Mouse (Mus musculus): ENCODE results near the gene Nol12. TPM values are rescaled to one million over a fixed set of nuclear protein-coding genes. Genes with fewer than 3 reads are reported as not detected.

Nol12 gene
- polyA plus RNA-seq, 1 experiment from 2014 or later = 64.2 TPM

- Histone ChIP-seq H3K4me2 (ENCODE audit: low read length) (peak overlapping the region; percentile 75), H3K4me3 (replicated peaks; ENCODE audit: low read length) (peak overlapping the region; percentile 52), H3K9ac (replicated peaks; ENCODE audit: low read depth, low read length) (peak overlapping the region; percentile 61), H3K4me1 (replicated peaks; ENCODE audit: control insufficient read depth, insufficient read depth, low read length) (peaks cover 23% of the 10 kb centered on the region), H3K9me3 (ENCODE audit: control insufficient read depth, low read length) (no peaks in the 10 kb centered on the region), H3K36me3 (ENCODE audit: control insufficient read depth, insufficient read depth) (no peaks in the 10 kb centered on the region), H3K27me3 (replicated peaks; ENCODE audit: control insufficient read depth, insufficient read depth, low read length) (no peaks in the 10 kb centered on the region), H3K27ac (ENCODE audit: low read length) (peak overlapping the region; percentile 56)
- peak; percentile 75 for ATAC-seq
- under 1% methylated on average over 56 of the region's 67 CpGs for WGBS
Observed at GRCm38 (mm10) chr15:78982658-78983435, 48.1 kb downstream of the Nol12 start.

- Histone ChIP-seq H3K4me3 (replicated peaks; ENCODE audit: low read length) (peak overlapping the region; percentile 52), H3K9me3 (ENCODE audit: control insufficient read depth, low read length) (no peaks in the 10 kb centered on the region), H3K4me2 (ENCODE audit: low read length) (peak overlapping the region; percentile 75), H3K27ac (ENCODE audit: low read length) (peak overlapping the region; percentile 56), H3K36me3 (ENCODE audit: control insufficient read depth, insufficient read depth) (no peaks in the 10 kb centered on the region), H3K27me3 (replicated peaks; ENCODE audit: control insufficient read depth, insufficient read depth, low read length) (no peaks in the 10 kb centered on the region), H3K4me1 (replicated peaks; ENCODE audit: control insufficient read depth, insufficient read depth, low read length) (peaks cover 30% of the 10 kb centered on the region), H3K9ac (replicated peaks; ENCODE audit: low read depth, low read length) (peak overlapping the region; percentile 61)
- under 1% methylated on average over 21 of the region's 21 CpGs for WGBS
- peak; percentile 7; the same call in 1 of the 2 replicates for ATAC-seq
Observed at GRCm38 (mm10) chr15:78983436-78984285, 48.9 kb downstream of the Nol12 start.

DNA sequence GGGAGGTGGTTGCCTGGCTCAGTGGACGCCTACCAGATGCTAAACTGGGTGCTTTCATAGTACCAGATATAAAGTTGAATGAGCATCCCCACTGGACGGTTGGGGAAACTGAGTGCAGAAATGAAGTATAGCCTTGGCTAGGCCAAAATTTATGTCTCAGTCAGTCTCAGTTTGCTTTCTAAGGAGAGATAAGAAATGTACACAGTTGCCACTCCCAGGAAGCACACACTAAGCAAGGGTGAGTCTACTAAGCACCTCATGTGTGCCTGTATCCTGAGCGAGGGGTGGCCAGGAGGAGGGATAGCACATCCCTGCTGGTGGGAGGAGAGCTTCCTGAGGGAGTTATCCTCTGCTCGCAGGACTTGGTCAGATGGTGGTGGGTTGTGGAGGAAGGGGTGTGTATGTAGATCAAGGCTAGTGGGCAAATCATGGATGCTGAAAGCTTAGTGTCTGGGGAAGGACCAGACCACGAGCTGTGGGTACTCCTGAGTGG is 49.6 kb downstream of the Nol12 start:
- Histone ChIP-seq H3K27ac (ENCODE audit: low read length) (no peak overlapping the region), H3K9me3 (ENCODE audit: control insufficient read depth, low read length) (no peaks in the 10 kb centered on the region), H3K4me2 (ENCODE audit: low read length) (no peak overlapping the region), H3K27me3 (replicated peaks; ENCODE audit: control insufficient read depth, insufficient read depth, low read length) (no peaks in the 10 kb centered on the region), H3K4me1 (replicated peaks; ENCODE audit: control insufficient read depth, insufficient read depth, low read length) (peaks cover 28% of the 10 kb centered on the region), H3K4me3 (replicated peaks; ENCODE audit: low read length) (no peak overlapping the region), H3K9ac (replicated peaks; ENCODE audit: low read depth, low read length) (no peak overlapping the region), H3K36me3 (ENCODE audit: control insufficient read depth, insufficient read depth) (no peaks in the 10 kb centered on the region)
- ATAC-seq = no peak
- 41% methylated on average over 5 of the region's 5 CpGs for WGBS

- Histone ChIP-seq H3K27me3 (replicated peaks; ENCODE audit: control insufficient read depth, insufficient read depth, low read length) (no peaks in the 10 kb centered on the region), H3K9me3 (ENCODE audit: control insufficient read depth, low read length) (no peaks in the 10 kb centered on the region), H3K27ac (ENCODE audit: low read length) (no peak overlapping the region), H3K4me2 (ENCODE audit: low read length) (no peak overlapping the region), H3K4me1 (replicated peaks; ENCODE audit: control insufficient read depth, insufficient read depth, low read length) (peaks cover 28% of the 10 kb centered on the region), H3K9ac (replicated peaks; ENCODE audit: low read depth, low read length) (no peak overlapping the region), H3K4me3 (replicated peaks; ENCODE audit: low read length) (no peak overlapping the region), H3K36me3 (ENCODE audit: control insufficient read depth, insufficient read depth) (0 out of 2 replicates have a peak, but pooled peaks cover 3% of the 10 kb centered on the region)
- no peak for ATAC-seq
- WGBS = 63% methylated on average over 11 of the region's 11 CpGs
Observed at GRCm38 (mm10) chr15:78986536-78987220, 51.9 kb downstream of the Nol12 start.

GRCm38 (mm10) chr15:78988499-78988971 is 53.8 kb downstream of the Nol12 start:
- H3K36me3 ChIP-seq (ENCODE audit: control insufficient read depth, insufficient read depth) = peaks cover 9% of the 10 kb centered on the region; the same call in 1 of the 2 replicates
- WGBS = 17% methylated on average over 14 of the region's 14 CpGs
- no peaks in the 10 kb centered on the region for H3K9me3 ChIP-seq (ENCODE audit: control insufficient read depth, low read length)
- peak overlapping the region; percentile 0; the same call in 1 of the 2 replicates for H3K27ac ChIP-seq (ENCODE audit: low read length)
- H3K4me2 ChIP-seq (ENCODE audit: low read length) = no peak overlapping the region
- peak; percentile 82 for ATAC-seq
- no peak overlapping the region for H3K9ac ChIP-seq (replicated peaks; ENCODE audit: low read depth, low read length)
- H3K4me3 ChIP-seq (replicated peaks; ENCODE audit: low read length) = no peak overlapping the region
- no peaks in the 10 kb centered on the region for H3K27me3 ChIP-seq (replicated peaks; ENCODE audit: control insufficient read depth, insufficient read depth, low read length)
- peaks cover 16% of the 10 kb centered on the region for H3K4me1 ChIP-seq (replicated peaks; ENCODE audit: control insufficient read depth, insufficient read depth, low read length)

DNA sequence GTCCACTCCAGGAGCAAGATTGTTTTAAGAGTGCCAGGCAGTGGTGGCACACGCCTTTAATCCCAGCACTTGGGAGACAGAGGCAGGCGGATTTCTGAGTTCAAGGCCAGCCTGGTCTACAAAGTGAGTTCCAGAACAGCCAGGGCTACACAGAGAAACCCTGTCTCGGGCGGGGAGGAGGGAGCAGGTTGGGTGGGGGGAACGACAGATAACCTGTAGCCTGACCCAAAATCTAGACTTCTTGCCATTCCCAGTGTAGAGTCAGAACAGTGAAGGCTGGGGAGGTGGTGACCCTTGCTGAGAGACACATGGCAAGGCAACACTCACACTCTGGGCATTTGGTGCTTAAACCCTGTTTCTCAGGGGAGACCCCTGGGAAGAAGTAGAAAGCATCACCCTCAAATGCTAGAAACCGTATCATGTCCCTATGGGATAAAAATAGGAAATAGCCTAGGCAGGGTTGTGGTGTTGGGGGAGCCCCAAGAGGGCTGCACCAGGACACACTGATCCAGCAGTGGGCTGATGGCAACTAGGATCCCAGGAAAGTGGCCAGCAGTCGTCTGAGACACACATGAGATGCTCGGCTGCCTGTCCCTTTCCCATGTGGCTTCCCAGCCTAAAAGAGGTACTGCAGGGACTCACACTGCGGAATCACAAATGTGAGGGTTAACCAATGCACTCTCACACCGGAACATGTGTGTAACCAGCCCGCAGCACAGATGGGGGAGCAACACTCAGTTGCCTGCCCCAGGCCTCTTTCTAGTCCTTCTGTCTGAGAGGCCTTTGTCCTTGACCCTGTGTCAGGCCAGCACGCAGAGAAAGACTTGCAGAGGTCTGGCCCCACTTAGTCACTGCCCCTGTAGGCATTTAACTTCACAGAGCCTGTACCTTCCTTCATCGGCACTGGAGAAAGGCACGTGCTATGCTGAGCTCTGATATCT is 54.7 kb downstream of the Nol12 start:
- H3K9ac ChIP-seq (replicated peaks; ENCODE audit: low read depth, low read length) = no peak overlapping the region
- no peak overlapping the region for H3K4me3 ChIP-seq (replicated peaks; ENCODE audit: low read length)
- 85% methylated on average over 14 of the region's 14 CpGs for WGBS
- H3K9me3 ChIP-seq (ENCODE audit: control insufficient read depth, low read length) = no peaks in the 10 kb centered on the region
- H3K4me1 ChIP-seq (replicated peaks; ENCODE audit: control insufficient read depth, insufficient read depth, low read length) = peaks cover 12% of the 10 kb centered on the region
- H3K27ac ChIP-seq (ENCODE audit: low read length) = peak overlapping the region; percentile 0; the same call in 1 of the 2 replicates
- H3K4me2 ChIP-seq (ENCODE audit: low read length) = no peak overlapping the region
- ATAC-seq = no peak
- H3K27me3 ChIP-seq (replicated peaks; ENCODE audit: control insufficient read depth, insufficient read depth, low read length) = no peaks in the 10 kb centered on the region
- peaks cover 15% of the 10 kb centered on the region; the same call in 1 of the 2 replicates for H3K36me3 ChIP-seq (ENCODE audit: control insufficient read depth, insufficient read depth)

DNA sequence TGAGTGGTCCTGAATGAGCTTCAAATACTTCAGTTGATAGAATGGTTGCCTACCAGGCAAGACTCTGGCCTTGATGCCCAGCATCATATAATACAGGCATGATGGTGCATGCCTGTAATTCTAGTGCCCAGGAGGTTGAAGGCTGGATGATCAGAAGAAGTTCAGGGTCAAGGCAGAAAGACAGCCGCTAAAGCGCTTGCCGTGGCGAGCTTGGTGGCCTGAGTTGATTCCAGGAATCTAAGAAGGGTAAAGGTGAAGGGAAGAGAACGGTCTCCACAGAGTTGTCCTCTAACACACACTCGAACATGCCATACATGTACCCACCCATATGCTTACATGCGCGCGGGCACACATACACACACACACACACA is 55.3 kb downstream of the Nol12 start:
- Histone ChIP-seq H3K4me1 (replicated peaks; ENCODE audit: control insufficient read depth, insufficient read depth, low read length) (peaks cover 12% of the 10 kb centered on the region), H3K27me3 (replicated peaks; ENCODE audit: control insufficient read depth, insufficient read depth, low read length) (no peaks in the 10 kb centered on the region), H3K4me2 (ENCODE audit: low read length) (no peak overlapping the region), H3K9ac (replicated peaks; ENCODE audit: low read depth, low read length) (no peak overlapping the region), H3K9me3 (ENCODE audit: control insufficient read depth, low read length) (no peaks in the 10 kb centered on the region), H3K36me3 (ENCODE audit: control insufficient read depth, insufficient read depth) (peaks cover 19% of the 10 kb centered on the region), H3K4me3 (replicated peaks; ENCODE audit: low read length) (no peak overlapping the region), H3K27ac (ENCODE audit: low read length) (no peak overlapping the region)
- no peak for ATAC-seq
- WGBS = 94% methylated on average over 9 of the region's 9 CpGs

DNA sequence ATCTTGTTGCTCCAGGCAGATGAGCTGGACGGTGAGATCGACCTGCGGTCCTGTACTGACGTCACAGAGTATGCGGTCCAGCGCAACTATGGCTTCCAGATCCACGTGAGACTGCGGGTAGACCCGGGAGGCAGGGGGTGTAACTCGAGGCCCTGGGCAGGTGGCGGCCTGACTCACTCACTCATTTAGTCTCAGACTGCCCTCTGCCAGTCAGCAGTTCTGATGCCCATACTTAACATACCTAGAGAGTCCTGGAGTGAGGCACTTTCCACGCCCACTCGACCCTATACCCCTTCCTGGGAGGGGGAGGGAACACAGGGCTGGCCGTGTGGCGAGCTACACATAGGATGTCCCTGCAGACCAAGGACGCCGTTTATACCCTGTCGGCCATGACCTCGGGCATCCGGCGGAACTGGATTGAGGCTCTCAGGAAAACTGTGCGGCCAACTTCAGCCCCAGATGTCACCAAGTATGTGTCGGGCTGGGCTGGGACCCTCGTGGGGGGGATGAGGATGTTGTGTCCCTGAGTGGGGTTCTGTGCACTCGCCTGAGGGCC is 56.3 kb downstream of the Nol12 start:
- Histone ChIP-seq H3K4me3 (replicated peaks; ENCODE audit: low read length) (no peak overlapping the region), H3K4me1 (replicated peaks; ENCODE audit: control insufficient read depth, insufficient read depth, low read length) (peaks cover 12% of the 10 kb centered on the region), H3K36me3 (ENCODE audit: control insufficient read depth, insufficient read depth) (peaks cover 23% of the 10 kb centered on the region), H3K27me3 (replicated peaks; ENCODE audit: control insufficient read depth, insufficient read depth, low read length) (no peaks in the 10 kb centered on the region), H3K9me3 (ENCODE audit: control insufficient read depth, low read length) (no peaks in the 10 kb centered on the region), H3K4me2 (ENCODE audit: low read length) (no peak overlapping the region), H3K27ac (ENCODE audit: low read length) (no peak overlapping the region), H3K9ac (replicated peaks; ENCODE audit: low read depth, low read length) (no peak overlapping the region)
- WGBS = 94% methylated on average over 25 of the region's 25 CpGs
- ATAC-seq = no peak

All from forebrain, embryonic 16.5 days (tissue).